Mouse (Mus musculus): ENCODE measurements around the gene Ermard.

DNA sequence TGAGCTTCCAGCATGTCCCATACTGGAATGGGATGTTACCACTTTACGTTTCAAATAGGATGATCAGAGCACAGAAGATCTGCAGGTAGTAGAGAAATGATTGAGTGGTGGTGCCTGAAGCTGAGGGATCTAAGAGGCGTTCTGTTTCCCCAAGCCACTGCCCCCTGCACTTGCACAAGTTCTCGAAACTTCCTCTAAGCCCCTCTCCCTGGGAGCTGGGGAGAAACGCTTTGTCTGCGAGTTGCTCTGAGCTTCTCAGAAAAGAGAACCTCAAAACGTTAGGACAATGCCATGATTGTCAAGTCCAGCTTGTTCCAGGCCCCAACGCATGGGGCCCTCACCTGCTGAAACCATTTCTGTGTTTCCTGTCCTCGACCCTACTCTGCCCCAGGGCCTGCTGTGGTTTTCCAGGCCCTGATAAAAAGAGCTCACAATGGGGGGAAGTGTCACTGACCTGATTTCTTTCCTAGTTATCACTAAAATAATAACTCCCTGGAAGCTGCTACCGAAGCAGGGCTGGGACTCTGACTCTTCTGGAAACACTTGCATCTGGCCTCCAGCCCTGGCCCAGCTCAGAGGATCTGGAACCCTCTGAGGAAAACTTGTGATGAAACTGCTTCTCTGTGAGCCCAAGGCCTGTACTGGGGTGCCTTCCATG is 88.8 kb downstream of the Ermard start:
- no peak for TF ChIP-seq CTCF (conservative IDR thresholded peaks at IDR 0.05; ENCODE audit: insufficient read depth, insufficient read length, low read depth, low read length)
- no peak for TF ChIP-seq POLR2A (IDR thresholded peaks at IDR 0.05; ENCODE audit: low read depth, low read length)

All from kidney, adult 2 months (tissue).